Mouse (Mus musculus): Measurements from ENCODE around the gene E030018B13Rik. TPM values are rescaled to one million over a fixed set of nuclear protein-coding genes. Genes with fewer than 3 reads are reported as not detected.
A peak's percentile ranks its signal among the peaks of the same experiment; 100 is the strongest.

The E030018B13Rik gene
- polyA plus RNA-seq, 1 experiment from 2014 or later: 0.18 TPM

GRCm38 (mm10) chr7:63895223-63895622, 21.4 kb upstream of the E030018B13Rik start:
- Histone ChIP-seq H3K4me3 (ENCODE audit: low read length) (no peak overlapping the region), H3K9me3 (replicated peaks; ENCODE audit: control insufficient read depth, low read length) (no peaks in the 10 kb centered on the region), H3K4me2 (ENCODE audit: low read depth, low read length) (no peak overlapping the region), H3K4me1 (ENCODE audit: control insufficient read depth, insufficient read depth, low read length) (peaks cover 34% of the 10 kb centered on the region), H3K36me3 (ENCODE audit: control insufficient read depth, insufficient read depth) (peaks cover 11% of the 10 kb centered on the region), H3K9ac (ENCODE audit: low read length) (0 out of 2 replicates have a peak overlapping the region, but pooled peaks have one; percentile 7), H3K27ac (ENCODE audit: low read length) (peak overlapping the region; percentile 9; the same call in 1 of the 2 replicates), H3K27me3 (ENCODE audit: control insufficient read depth, insufficient read depth, low read length) (no peaks in the 10 kb centered on the region)
- 84% methylated on average over 3 of the region's 3 CpGs for WGBS
- ATAC-seq (replicated peaks; ENCODE audit: extremely low read depth, insufficient read depth, low FRiP score): no peak

DNA sequence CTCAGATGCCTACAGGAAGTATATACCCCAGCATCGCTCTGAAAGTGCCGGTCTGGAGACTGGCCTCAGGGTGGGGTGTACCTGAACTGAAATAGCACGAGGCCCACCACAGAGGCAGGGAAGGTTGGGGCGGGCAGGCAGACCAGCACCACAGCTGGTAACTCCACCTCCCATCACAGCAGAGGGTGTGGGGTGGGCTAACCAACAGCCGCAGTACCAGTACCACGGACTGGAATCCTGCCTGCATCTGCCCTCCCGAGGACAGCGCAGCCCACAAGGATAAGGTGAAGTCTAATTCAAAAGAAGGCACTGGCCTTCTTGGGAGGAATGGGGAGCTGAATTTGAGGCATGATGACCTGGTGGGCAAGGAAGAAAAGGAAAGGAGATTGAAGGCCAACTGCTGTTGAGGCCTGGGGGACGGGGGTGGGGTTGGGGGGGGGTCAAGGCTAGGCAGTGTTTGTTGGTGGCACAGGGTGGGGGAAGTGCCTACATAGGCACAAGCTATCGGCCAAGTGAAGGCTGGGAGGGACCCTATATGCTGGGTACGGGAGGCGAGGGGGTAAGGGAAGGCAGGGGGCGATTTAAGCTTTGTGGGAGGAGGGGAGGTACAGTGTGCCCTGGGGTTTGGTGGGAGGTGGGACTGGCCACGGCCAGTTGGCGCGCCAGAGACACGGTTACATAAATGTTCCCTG, 20.2 kb upstream of the E030018B13Rik start:
- Histone ChIP-seq H3K9ac (ENCODE audit: low read length) (peak overlapping the region; percentile 81), H3K36me3 (ENCODE audit: control insufficient read depth, insufficient read depth) (no peaks in the 10 kb centered on the region), H3K27me3 (ENCODE audit: control insufficient read depth, insufficient read depth, low read length) (no peaks in the 10 kb centered on the region), H3K4me2 (ENCODE audit: low read depth, low read length) (peak overlapping the region; percentile 69), H3K4me3 (ENCODE audit: low read length) (peak overlapping the region; percentile 49), H3K4me1 (ENCODE audit: control insufficient read depth, insufficient read depth, low read length) (peaks cover 42% of the 10 kb centered on the region), H3K27ac (ENCODE audit: low read length) (peak overlapping the region; percentile 97), H3K9me3 (replicated peaks; ENCODE audit: control insufficient read depth, low read length) (no peaks in the 10 kb centered on the region)
- 21% methylated on average over 17 of the region's 17 CpGs for WGBS
- 0 out of 2 replicates have a peak, but pooled peaks have one; percentile 6 for ATAC-seq (replicated peaks; ENCODE audit: extremely low read depth, insufficient read depth, low FRiP score)

DNA sequence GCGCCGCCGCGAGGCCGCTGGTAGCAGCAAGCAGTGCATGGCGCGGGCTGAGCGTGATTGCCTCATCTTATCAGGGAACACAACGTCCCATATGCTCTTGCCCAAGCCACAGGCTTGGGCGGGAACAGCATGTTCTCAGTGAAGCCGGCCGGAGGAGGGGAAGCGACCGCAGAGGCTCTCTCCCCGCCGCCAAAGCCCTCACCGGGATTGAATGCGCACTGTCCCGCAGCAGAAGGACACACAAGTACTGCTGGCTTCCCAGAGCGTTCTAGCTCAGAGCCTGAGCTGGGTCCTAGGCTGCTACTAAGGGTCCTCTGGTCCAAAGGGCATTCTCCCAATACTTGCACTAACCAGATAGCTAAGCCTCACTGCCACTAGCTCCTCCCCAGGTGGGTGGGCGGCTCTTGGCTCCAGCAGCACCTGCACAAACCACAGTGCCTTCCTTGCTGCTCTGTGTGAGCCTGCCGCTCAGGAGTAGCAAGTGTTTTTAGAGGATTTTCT, 19.6 kb upstream of the E030018B13Rik start:
- Histone ChIP-seq H3K9ac (ENCODE audit: low read length) (peak overlapping the region; percentile 81), H3K4me3 (ENCODE audit: low read length) (peak overlapping the region; percentile 49), H3K9me3 (replicated peaks; ENCODE audit: control insufficient read depth, low read length) (no peaks in the 10 kb centered on the region), H3K27me3 (ENCODE audit: control insufficient read depth, insufficient read depth, low read length) (no peaks in the 10 kb centered on the region), H3K4me2 (ENCODE audit: low read depth, low read length) (peak overlapping the region; percentile 69), H3K27ac (ENCODE audit: low read length) (peak overlapping the region; percentile 97), H3K4me1 (ENCODE audit: control insufficient read depth, insufficient read depth, low read length) (peaks cover 42% of the 10 kb centered on the region), H3K36me3 (ENCODE audit: control insufficient read depth, insufficient read depth) (no peaks in the 10 kb centered on the region)
- peak; percentile 94 for ATAC-seq (replicated peaks; ENCODE audit: extremely low read depth, insufficient read depth, low FRiP score)
- under 1% methylated on average over 22 of the region's 22 CpGs for WGBS

GRCm38 (mm10) chr7:63897655-63898054, 19.0 kb upstream of the E030018B13Rik start:
- no peak for ATAC-seq (replicated peaks; ENCODE audit: extremely low read depth, insufficient read depth, low FRiP score)
- Histone ChIP-seq H3K36me3 (ENCODE audit: control insufficient read depth, insufficient read depth) (no peaks in the 10 kb centered on the region), H3K27me3 (ENCODE audit: control insufficient read depth, insufficient read depth, low read length) (no peaks in the 10 kb centered on the region), H3K4me1 (ENCODE audit: control insufficient read depth, insufficient read depth, low read length) (peaks cover 42% of the 10 kb centered on the region), H3K27ac (ENCODE audit: low read length) (peak overlapping the region; percentile 97), H3K4me3 (ENCODE audit: low read length) (no peak overlapping the region), H3K4me2 (ENCODE audit: low read depth, low read length) (peak overlapping the region; percentile 69), H3K9ac (ENCODE audit: low read length) (peak overlapping the region; percentile 81), H3K9me3 (replicated peaks; ENCODE audit: control insufficient read depth, low read length) (no peaks in the 10 kb centered on the region)
- 39% methylated on average over 3 of the region's 3 CpGs for WGBS

DNA sequence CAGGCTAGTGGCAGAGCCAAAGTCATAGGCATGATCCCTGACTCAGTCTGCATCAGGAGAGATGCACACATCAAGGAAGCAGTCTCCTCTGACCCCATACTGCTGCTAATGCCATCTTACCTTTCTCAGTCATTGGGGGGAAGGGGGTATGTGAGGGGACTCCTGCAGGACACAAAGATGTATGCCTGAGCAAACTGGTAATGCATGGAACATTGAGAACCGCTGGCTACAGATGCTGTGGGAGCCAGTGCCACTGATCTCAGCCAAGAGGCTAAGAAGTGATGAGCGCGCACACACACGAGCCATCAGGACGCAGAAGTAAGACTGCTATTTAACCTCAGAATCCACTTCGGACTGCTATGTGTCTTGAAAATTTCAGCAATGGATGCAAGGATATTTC, 18.5 kb upstream of the E030018B13Rik start:
- no peaks in the 10 kb centered on the region for H3K36me3 ChIP-seq (ENCODE audit: control insufficient read depth, insufficient read depth)
- no peak overlapping the region for H3K4me2 ChIP-seq (ENCODE audit: low read depth, low read length)
- H3K4me3 ChIP-seq (ENCODE audit: low read length): no peak overlapping the region
- 91% methylated on average over 6 of the region's 6 CpGs for WGBS
- no peaks in the 10 kb centered on the region for H3K27me3 ChIP-seq (ENCODE audit: control insufficient read depth, insufficient read depth, low read length)
- H3K4me1 ChIP-seq (ENCODE audit: control insufficient read depth, insufficient read depth, low read length): peaks cover 46% of the 10 kb centered on the region
- H3K9ac ChIP-seq (ENCODE audit: low read length): no peak overlapping the region
- 0 out of 2 replicates have a peak overlapping the region, but pooled peaks have one; percentile 97 for H3K27ac ChIP-seq (ENCODE audit: low read length)
- no peaks in the 10 kb centered on the region for H3K9me3 ChIP-seq (replicated peaks; ENCODE audit: control insufficient read depth, low read length)
- ATAC-seq (replicated peaks; ENCODE audit: extremely low read depth, insufficient read depth, low FRiP score): no peak

DNA sequence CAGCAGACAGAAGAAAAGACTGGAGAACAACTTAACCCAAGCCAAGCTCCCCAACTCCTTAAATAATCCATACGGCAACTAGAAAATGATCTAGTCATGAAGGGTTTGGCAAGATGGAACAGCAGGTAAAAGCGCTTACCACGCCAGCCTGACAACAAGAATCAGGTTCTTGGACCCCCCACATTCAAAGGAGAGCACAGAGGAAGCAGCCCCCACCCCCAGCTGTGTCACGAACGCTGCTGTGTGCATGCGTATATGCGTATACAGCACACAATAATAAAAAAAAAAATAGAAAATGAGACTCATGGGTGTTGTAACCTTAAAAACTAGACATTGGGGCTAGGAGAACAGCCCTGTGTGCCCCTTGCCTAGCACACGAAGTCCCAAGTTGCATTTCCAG, 16.7 kb upstream of the E030018B13Rik start:
- H3K4me1 ChIP-seq (ENCODE audit: control insufficient read depth, insufficient read depth, low read length): peaks cover 45% of the 10 kb centered on the region
- no peak overlapping the region for H3K27ac ChIP-seq (ENCODE audit: low read length)

GRCm38 (mm10) chr7:63900411-63900810, 16.2 kb upstream of the E030018B13Rik start:
- Histone ChIP-seq H3K36me3 (ENCODE audit: control insufficient read depth, insufficient read depth) (no peaks in the 10 kb centered on the region), H3K27me3 (ENCODE audit: control insufficient read depth, insufficient read depth, low read length) (no peaks in the 10 kb centered on the region), H3K27ac (ENCODE audit: low read length) (no peak overlapping the region), H3K4me2 (ENCODE audit: low read depth, low read length) (no peak overlapping the region), H3K4me1 (ENCODE audit: control insufficient read depth, insufficient read depth, low read length) (peaks cover 45% of the 10 kb centered on the region), H3K9ac (ENCODE audit: low read length) (no peak overlapping the region), H3K9me3 (replicated peaks; ENCODE audit: control insufficient read depth, low read length) (no peaks in the 10 kb centered on the region), H3K4me3 (ENCODE audit: low read length) (no peak overlapping the region)
- no peak for ATAC-seq (replicated peaks; ENCODE audit: extremely low read depth, insufficient read depth, low FRiP score)
- WGBS: 93% methylated on average over 2 of the region's 2 CpGs

More for the DNA sequence above, 16.7 kb upstream of the E030018B13Rik start:
- no peaks in the 10 kb centered on the region for H3K27me3 ChIP-seq (ENCODE audit: control insufficient read depth, insufficient read depth, low read length)
- H3K9ac ChIP-seq (ENCODE audit: low read length): no peak overlapping the region
- no peak for ATAC-seq (replicated peaks; ENCODE audit: extremely low read depth, insufficient read depth, low FRiP score)
- no peak overlapping the region for H3K4me3 ChIP-seq (ENCODE audit: low read length)
- no peaks in the 10 kb centered on the region for H3K9me3 ChIP-seq (replicated peaks; ENCODE audit: control insufficient read depth, low read length)
- H3K36me3 ChIP-seq (ENCODE audit: control insufficient read depth, insufficient read depth): no peaks in the 10 kb centered on the region
- no peak overlapping the region for H3K4me2 ChIP-seq (ENCODE audit: low read depth, low read length)
- WGBS: 92% methylated on average over 8 of the region's 8 CpGs

DNA sequence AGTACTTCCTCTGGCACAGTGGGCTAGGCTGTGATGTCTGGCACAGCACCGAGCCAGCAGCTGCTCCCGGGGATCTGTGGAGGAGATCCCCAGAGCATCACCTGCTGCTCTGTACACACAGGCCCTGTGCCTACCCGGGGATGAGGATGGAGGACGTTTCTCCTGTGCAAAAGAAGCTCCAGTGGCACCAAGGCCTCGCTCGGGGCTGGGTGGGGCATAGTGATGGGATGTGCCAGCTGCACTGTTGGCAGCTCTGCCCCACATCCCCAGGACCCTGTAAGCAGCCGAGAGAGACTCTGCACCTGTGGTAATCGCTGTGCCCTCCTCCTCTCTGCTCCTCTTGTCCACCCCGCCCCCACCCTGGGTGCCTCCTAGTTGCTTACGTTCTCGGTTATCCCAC, 15.3 kb upstream of the E030018B13Rik start:
- Histone ChIP-seq H3K36me3 (ENCODE audit: control insufficient read depth, insufficient read depth) (no peaks in the 10 kb centered on the region), H3K27me3 (ENCODE audit: control insufficient read depth, insufficient read depth, low read length) (no peaks in the 10 kb centered on the region), H3K9ac (ENCODE audit: low read length) (no peak overlapping the region), H3K27ac (ENCODE audit: low read length) (no peak overlapping the region), H3K9me3 (replicated peaks; ENCODE audit: control insufficient read depth, low read length) (no peaks in the 10 kb centered on the region), H3K4me3 (ENCODE audit: low read length) (no peak overlapping the region), H3K4me2 (ENCODE audit: low read depth, low read length) (no peak overlapping the region), H3K4me1 (ENCODE audit: control insufficient read depth, insufficient read depth, low read length) (peaks cover 47% of the 10 kb centered on the region)
- 66% methylated on average over 11 of the region's 11 CpGs for WGBS
- no peak for ATAC-seq (replicated peaks; ENCODE audit: extremely low read depth, insufficient read depth, low FRiP score)

GRCm38 (mm10) chr7:63901942-63902341, 14.7 kb upstream of the E030018B13Rik start:
- no peaks in the 10 kb centered on the region for H3K36me3 ChIP-seq (ENCODE audit: control insufficient read depth, insufficient read depth)
- no peak overlapping the region for H3K27ac ChIP-seq (ENCODE audit: low read length)
- ATAC-seq (replicated peaks; ENCODE audit: extremely low read depth, insufficient read depth, low FRiP score): no peak
- no peaks in the 10 kb centered on the region for H3K9me3 ChIP-seq (replicated peaks; ENCODE audit: control insufficient read depth, low read length)
- WGBS: 66% methylated on average over 3 of the region's 3 CpGs
- no peak overlapping the region for H3K9ac ChIP-seq (ENCODE audit: low read length)
- peaks cover 44% of the 10 kb centered on the region for H3K4me1 ChIP-seq (ENCODE audit: control insufficient read depth, insufficient read depth, low read length)
- no peaks in the 10 kb centered on the region for H3K27me3 ChIP-seq (ENCODE audit: control insufficient read depth, insufficient read depth, low read length)
- H3K4me3 ChIP-seq (ENCODE audit: low read length): no peak overlapping the region
- no peak overlapping the region for H3K4me2 ChIP-seq (ENCODE audit: low read depth, low read length)
